Mouse (Mus musculus): ENCODE measurements around the gene Pgpep1l.
"Not testable (repeated sequence)": the region's sequence is repeated elsewhere in the genome, so short reads cannot be mapped to it uniquely, and the experiment has no call there.

Pgpep1l gene

DNA sequence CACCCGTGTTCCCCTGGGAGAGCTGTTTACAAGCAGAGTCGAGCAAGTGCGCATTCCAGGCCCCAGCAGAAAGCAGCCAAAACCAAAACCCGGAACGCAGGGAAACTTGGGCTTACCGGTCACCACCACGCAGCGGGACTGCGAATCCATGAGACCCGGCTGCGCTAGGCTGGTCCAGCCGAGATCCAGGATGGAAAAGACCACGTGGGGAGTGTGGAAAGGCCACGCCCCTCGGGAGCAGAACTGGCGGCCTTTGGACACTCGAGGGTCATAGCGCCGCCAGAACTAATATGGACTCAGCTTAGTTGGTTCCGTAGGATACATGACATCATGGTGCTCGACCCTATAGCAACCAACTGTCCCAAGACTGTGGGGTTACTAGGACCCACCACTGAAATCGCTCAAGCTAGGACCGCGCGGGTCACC lies at the start of gene Pgpep1l:
TSS of gene Pgpep1l (minus strand) at position 206 of the 426 bp plus-strand sequence.
- peak; percentile 65 for DNase-seq (ENCODE audit: low spot score)

DNA sequence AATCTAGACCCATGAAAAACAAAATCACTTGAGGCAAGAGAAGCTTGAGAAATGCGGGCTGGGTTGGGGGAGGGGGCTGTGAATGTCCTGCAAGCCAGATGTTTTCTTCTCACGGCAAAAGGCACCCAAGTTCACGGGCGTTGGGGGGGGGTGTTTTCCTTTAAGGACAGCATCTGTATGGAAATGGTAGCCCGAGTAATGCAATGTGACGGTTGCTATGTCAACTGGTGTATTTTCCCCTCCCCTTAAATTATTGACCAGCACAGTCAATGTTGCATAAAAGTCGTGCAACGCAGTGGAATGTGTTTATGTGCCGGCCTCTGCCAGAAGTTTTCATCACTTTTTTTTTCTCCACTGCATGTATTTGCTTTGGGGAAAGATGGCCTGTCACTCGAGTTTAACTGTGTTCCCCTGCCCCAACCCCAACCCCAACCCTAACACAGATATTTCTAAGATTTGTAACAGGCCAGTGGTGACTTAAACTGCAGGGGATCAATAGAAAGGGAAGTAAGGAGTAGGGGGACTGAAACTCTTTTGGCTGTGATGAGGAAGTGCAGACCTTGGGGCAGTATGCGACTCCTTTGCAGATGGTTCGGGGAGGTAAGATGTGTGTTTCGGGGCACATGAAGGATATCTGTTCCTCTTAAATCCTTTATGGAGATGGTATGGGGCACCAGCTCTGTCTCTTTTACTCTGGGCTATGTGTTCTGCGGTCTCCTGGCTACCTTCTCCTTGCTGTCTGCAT lies 49.2 kb upstream of the Pgpep1l start:
- DNase-seq (ENCODE audit: low spot score), result no peak

DNA sequence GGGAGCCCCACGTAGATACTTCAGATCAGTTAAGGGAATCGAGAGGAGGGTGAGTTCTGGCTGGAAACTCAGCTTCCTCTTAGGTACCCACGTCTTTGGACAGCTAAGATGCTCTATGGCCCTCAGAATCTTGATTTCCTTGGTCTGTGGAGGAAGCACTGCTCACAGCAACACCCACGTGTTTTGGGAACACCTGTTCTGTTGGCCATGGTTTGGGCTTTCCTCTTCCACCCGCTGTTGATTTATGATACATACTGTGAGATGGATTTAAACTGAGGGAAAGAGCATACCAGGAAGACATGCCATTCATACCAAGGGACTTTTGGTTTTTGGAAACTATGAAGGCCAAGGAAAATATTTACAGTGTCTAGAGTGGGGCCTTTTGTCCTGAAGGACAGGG lies 48.4 kb upstream of the Pgpep1l start:
- no peak for DNase-seq (ENCODE audit: low spot score)

DNA sequence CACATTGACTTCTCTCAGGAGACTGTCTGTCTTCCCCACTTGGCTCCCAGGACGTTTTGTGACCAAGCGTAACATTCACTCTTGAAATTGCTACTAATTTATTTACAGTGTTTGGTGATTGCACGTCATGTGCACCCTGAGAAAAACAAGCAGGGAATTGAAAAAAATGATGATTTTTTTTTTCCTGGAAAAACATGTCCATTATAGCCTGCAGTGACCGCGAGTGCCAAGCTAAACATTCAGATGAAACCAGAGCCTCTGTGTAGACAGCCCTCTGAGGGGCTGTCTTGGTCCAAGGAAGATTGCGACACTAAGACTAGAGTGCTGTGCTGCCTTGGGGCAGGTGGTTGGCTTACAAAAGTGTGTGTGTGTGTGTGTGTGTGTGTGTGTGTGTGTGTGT lies 47.4 kb upstream of the Pgpep1l start:
- no peak for DNase-seq (ENCODE audit: low spot score)

DNA sequence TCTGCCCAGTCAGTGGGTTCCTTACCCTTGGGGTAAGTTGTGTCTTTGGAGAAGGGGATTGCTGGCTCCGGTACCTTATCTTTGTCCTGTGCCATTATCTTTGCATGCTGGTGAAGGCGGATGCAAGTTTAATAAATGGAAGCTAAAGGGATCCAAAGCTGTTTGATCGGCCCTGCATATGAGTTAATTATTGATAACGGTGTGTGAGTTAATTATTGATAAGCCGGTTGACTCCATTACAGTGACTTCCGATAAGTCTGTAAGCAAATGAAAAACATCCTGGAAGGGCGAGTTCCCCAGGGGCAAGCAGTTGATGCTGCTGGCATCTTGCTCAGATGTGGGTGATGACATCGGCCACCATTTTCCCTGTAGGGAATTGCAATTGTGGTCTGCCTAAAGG lies 42.7 kb upstream of the Pgpep1l start:
- no peak for DNase-seq (ENCODE audit: low spot score)

DNA sequence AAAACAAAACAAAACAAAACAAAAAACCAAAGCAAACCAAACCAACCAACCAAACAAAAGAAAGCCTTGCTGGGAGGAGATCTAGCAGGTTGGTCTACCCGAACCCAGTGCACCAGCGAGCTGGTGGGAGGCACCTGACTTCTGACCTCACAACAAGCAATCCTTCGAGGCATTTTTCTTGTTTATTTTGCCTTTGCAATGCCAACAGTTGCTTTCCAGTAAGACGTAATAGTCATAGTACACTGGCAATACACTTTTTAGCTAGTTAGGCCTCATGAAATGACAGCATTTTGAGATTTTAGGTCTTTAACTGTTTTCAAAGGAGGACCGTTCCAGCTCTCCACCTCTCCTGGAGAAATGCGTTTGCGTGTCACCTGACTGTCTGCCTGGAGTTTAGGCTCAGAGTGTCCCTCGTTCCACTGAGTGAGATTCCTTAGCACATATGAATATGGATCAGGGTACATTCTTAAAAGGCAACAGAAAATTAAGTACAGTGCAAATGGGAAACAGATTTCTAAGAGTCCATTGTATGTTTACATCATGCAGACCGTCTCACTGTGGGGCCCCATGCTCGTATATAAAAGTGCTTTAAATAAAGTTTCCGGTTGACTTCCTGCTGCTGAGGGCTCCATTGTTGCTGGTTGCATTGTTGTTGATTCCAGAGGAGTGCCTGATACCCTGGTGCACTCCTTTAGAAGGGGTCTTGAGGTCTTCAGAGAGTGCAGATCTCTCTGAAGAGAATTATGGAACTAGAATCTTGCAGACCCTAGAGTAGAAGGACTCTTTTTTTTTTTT lies 41.9 kb upstream of the Pgpep1l start:
- no peak for DNase-seq (ENCODE audit: low spot score)

DNA sequence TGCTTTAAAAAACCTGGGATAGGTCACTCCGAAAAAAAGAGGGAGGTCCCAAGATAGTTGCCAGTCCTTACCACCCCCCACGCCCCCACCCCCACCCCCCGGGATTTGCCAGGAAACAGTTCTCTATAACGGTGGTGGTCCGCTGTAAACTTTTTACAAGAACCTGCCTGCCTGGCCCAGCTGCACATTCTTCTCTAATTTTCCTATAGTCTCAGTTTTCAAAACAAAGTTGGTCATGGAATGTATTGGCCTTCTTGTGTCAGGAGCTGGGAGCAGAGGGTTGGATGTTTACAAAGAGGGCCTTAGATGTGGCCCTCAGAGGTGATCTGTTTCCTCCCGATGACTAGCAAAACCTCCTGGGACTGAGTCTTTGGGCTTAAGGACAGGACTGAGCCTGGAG lies 39.7 kb upstream of the Pgpep1l start:
- DNase-seq (ENCODE audit: low spot score), result peak; percentile 19

DNA sequence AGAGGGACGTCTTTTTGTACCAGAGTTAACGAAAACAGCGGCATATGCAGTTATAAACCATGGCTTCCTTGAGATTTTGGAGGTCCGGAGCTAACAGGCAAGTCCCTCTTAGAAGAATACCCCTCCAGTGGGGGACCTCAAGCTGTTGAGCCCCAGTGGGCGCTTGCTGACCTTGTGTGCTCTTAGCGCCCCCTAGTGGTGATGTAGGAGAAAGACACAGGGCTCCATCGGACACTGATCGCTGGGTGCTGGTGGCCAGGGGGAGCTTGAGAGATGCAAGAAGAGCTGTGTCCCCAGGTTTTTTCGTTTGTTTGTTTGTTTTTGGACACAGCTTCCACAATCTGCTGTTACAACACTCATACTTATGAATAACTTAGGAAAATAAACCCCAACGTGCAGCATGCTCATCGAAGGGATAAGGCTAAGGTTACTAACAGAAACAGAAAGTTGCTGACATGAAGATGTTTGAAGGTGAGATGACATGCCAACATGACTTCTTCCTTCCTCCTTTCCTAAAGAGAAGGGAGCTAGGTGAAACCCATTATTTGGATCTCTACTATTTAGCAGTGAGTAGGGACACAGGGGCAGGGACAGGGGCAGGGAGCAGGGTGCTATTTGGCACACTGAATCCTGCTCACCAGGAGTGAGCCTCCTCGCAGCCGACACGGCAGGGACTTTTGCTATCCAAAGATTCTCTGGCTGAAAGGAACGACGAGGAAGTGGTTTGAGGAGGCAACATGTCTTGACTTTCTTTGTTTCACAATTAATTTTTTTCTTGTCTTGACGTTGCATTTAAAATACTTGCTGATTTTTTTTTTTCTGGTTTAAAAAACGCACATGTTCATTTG lies 38.8 kb upstream of the Pgpep1l start:
- peak; percentile 90 for DNase-seq (ENCODE audit: low spot score)

DNA sequence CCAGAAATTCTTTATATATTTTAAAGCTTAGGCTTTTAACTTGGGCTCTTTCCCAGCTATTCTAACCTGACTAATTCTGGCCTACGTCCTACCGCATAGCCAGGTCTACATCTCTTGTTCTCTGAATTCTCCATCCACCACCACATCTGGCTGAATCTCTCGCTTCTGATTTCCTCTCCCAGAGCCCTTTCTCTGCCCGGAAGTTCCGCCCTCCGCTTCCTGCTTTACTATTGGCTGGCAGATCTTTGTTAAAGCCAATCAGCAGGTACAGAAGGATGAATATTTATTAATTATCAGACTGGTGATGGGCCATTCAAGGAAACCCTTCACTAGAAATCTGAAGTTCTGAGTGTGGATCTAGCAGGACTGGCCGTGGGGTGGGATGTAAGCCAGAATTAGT lies 37.1 kb upstream of the Pgpep1l start:
- no peak for DNase-seq (ENCODE audit: low spot score)

DNA sequence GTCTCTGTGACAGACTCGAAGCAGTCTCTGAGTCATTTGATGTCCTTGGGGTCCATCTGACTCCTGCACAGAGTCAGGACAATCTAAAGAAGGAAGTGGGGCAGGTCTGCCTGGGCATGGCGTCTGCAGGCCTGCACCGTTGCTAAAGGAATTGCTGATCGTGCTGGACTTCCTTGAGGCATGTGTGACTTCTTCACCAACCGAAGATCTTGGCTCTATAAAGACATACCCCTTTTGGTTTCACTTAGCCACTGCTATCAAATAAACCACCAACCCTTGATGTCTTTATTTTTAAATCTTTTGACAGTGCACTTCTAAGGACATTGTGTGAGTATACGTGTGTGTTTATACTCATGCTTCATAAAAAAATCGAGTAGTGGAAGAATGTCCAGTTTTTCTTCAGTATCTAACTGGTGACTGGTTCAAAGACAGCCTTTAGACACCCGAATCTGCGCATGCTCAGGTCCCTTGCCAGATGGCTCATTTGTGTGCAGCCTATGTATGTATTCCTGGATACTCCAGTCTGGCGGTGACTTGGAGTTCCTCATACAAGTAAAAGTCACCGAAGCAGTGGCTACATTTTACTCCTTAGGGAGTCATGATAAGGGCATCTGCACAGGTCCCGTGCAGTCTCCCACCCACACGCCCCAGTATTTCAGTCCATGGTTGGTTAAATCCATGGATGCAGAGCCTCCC lies 34.5 kb upstream of the Pgpep1l start:
- no peak for DNase-seq (ENCODE audit: low spot score)

DNA sequence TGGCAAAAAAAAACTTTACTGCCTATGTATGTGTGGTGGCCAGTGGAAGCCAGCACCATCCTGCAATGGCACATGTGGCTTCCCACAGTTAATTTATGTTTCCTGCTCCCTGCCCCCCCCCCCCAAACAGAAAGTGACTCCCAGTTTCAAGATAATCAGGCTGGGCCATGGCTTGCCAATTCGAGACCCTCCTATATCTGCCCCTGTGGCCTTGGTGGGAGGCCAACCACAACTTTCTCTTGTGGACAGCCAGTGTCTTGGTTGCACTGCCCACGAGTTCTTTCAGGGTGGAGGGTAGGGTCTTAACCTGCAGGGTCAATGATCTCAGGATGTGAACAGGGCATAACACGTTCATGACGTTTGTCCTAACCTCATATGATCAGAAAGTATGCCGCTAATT lies 32.5 kb upstream of the Pgpep1l start:
- DNase-seq (ENCODE audit: low spot score), result no peak

DNA sequence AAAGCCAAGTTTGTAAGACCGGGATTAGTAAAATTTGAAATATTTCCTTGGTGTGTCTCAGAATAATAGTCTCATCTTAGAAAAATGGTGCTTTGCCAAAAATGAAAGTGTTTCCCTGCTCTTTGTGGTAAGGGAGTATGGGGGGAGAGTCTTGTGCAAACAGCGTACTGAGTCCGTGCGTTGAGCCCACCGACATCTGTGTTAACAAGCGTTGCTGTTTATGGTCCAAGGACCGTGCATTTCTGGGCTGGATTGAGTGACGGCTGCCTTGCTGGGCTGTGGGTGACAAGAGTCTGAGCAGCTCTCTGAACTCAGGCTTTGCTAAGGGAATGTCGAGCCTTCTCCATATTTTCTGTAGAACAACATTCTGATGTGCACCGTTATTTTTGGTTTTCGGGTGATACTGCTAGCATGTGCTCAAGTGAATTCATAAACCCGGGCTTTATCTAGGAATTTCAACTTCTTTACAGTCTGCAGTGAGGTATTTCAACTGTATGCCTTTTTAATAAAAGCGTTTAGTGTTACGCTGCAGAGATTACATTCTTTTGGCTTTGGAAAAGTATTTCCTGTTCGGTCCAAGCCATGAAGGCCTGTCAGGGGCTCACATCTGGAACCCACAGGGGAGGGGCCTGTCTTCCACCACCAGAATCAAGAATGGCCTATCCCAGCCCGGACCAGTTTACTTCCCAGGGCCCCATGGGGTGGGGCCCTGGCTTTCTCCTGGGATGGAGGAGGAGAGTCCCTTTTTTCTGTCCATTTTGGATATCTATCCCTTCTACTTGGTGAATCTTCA lies 30.2 kb upstream of the Pgpep1l start:
- no peak for DNase-seq (ENCODE audit: low spot score)

DNA sequence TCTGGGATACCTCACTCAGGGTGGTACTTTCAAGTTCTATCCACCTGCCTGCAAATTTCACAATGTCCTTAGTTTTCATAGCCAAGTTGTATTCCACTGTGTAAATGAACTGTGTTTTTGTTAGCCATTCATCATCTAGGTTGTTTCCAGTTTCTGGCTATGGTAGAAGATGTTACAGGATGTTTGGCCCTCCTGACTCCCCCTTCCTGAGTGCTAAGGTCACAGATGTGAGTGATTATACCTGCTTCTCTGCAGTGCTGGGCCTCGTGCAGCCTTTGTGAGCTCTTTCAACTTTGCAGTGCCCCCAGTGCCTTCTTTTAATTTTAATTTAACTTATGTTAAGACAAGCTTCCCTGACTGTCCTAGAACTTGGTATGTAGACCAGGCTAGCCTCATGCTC lies 27.6 kb upstream of the Pgpep1l start:
- DNase-seq (ENCODE audit: low spot score), result peak; percentile 45

DNA sequence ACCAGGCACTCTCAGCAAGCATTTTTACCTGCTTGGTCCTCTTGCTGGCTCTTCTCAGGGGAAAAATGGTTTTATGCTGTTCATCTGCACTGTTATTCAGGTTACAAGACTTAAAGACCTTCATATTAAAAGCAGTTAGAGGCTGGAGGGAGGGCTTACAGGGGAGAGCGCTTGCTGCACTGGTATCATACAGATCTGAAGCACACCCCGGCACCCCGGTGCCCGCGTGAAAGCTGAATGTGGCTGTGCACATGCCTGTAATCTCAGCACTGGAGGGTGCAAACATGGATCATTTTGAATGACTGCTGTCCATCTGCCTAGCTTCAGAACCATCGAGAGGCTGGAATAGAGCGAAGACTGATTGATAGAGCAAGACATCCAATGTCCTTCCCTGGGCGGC lies 25.0 kb upstream of the Pgpep1l start:
- no peak for DNase-seq (ENCODE audit: low spot score)

DNA sequence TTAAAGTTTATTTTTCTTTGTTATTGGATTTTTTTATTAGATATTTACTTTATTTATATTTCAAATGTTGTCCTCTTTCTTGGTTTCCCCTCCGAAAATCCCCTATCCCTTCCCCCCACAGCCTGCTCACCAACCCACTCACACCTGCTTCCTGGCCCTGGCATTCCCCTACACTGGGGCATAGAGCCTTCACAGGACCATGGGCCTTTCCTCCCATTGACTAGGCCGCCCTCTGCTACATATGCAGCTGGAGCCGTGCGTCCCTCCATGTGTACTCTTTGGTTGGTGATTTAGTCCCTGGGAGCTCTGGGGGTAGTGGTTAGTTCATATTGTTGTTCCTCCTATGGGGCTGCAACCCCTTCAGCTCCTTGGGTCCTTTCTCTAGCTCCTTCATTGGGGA lies 24.0 kb upstream of the Pgpep1l start:
- DNase-seq (ENCODE audit: low spot score), result not testable (repeated sequence)

DNA sequence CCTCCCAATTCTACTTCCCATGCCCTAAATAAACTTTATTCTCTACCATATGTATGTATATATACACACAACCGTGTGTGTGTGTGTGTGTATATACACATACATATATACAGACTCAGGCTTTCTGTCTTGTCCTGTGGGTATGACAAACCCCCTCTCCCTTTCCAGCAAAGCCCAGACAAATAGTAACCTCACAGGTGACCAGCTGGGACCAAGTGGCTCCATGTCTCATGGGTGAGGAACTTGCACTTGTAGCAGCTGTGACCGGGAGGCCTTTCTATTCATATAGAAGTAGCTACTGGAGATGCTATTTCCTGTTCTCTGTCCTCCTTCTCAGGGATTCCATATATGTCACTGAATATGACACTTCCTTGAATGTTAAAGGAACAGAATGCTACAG lies 23.5 kb upstream of the Pgpep1l start:
- no peak for DNase-seq (ENCODE audit: low spot score)

DNA sequence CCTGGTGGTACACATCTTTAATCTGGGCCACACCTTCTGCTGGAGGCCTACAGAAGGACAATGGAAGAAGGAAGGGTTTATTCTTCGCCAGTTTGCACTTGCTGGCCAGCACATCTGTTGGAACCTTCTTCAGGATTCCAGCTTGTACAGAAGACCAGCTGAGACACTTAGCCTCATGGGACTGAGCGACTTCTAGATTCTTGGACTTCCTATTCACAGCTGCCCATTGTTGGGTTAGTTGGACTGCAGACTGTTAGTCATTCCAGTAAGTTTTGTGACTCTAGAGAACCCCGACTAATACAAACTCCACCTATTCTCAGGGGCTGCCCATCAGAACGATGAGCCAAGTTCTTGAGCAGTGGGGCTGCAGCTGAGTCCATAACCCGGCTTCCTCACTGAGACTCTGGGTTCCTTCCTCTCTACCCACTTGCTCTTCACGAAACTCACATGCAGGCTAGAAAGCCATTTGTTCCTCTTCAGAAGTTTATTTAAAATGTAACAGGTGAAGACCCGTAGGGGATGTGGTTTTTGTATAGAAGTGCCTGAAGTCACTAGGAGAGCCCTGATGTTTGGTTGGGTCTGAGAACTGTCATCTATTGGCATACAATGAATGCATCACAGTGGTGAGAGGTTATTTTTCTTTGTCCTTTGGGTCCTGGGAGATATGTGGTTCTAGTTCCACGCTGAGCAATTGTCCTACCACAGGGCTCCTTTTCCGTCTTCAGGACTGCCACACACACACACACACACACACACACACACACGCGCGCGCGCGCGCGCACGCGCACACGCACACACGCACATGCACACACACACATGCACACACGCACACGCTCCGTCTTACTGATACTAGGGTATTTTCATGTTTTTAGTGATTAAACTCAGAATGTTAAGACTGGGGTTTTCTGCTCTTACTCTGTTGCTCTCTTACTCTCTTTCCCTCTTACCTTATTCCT lies 22.8 kb upstream of the Pgpep1l start:
- no peak for DNase-seq (ENCODE audit: low spot score)

DNA sequence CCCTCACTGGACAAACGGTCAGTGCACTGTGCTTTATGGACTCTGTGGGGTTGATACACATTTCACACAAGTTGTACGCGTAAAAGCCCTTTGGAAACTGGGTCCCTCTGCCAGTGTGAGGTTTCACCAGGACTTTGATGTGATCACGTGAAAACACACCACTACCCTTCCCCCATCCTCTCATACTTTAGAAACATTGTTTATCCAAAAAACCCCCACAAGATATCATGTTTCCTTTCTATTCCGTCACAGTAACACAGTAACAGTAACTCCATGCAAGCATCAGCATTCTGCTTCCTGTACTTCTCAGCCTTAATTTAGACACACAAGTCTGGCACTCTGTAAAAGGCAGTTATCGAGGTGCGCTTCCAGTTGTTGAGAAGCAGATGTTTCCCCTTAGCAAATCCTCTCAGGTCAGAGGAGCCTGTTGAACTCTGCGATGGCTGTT lies 21.8 kb upstream of the Pgpep1l start:
- no peak for DNase-seq (ENCODE audit: low spot score)

DNA sequence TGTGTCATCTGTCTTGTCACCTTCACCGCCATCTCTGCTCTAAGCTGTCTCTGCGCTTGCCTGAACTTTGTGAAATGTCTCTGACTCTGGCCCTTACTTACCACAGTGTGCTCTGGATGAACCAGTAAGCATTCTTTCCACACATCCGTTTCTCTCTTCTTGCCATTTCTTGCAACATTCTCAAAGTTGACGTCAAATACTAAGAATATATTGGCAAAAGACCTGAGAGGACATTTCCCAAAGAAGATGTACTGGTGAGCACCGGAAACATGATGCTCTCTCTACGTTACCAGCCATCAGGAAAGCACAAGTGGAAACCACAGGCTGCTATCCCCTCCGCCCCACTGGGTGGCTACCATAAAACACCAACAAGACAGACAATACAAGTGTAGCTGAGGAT lies 19.7 kb upstream of the Pgpep1l start:
- DNase-seq (ENCODE audit: low spot score), result no peak

DNA sequence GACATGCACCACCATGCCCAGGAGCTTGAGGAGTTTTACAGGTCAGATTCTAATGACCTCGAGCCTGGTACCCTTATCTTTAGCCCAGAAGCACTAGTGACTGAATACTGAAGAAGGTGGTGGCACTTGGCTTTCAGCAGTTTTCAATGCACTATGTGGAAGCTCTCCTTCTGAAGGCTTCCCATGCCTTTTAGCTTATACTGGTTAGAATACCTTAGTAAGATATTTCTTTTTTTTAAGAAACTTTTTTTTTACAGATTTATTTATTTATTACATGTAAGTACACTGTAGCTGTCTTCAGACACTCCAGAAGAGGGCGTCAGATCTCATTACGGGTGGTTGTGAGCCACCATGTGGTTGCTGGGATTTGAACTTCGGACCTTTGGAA lies 19.1 kb upstream of the Pgpep1l start:
- DNase-seq (ENCODE audit: low spot score), result not testable (repeated sequence)
